Mouse (Mus musculus): ENCODE measurements around the gene Acot4. TPM values are rescaled to one million over a fixed set of nuclear protein-coding genes. Genes with fewer than 3 reads are reported as not detected.
A peak's percentile ranks its signal among the peaks of the same experiment; 100 is the strongest.
"Not testable (repeated sequence)": the region's sequence is repeated elsewhere in the genome, so short reads cannot be mapped to it uniquely, and the experiment has no call there.

The Acot4 gene
- polyA plus RNA-seq, 1 experiment = 0.23 TPM

DNA sequence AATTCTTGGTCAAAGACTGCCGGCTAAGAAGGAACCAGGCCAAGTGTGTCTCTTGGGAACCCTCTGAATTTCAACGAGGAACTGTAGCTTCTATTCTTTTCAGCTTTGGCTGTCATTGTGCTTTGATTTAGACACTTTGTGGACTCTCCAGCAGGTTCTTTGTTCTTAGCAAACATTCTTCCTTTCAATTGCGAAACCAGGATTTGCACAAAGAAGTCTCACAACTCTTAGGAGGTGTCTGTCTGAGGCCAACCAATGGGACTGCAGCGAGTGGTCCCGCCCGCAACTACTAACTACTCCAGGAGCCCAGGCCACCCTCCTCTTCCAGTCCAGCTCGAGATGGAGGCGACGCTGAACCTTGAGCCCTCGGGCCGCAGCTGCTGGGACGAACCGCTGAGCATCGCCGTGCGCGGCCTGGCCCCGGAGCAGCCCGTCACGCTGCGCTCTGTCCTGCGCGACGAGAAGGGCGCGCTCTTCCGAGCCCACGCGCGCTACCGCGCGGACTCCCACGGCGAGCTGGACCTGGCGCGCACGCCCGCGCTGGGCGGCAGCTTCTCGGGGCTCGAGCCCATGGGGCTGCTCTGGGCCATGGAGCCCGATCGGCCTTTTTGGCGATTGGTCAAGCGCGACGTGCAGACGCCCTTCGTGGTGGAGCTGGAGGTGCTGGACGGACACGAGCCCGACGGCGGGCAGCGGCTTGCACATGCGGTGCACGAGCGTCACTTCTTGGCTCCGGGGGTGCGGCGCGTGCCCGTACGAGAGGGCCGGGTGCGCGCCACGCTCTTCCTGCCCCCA is 28.8 kb upstream of the Acot4 start, which contains the start of gene Acot1:
Gene Acot1, plus strand, starts transcription at position 320 of the 795 bp plus-strand sequence.
- H3K4me1 ChIP-seq (ENCODE audit: control insufficient read depth, insufficient read depth, low read length); H3K27ac ChIP-seq (ENCODE audit: insufficient read depth, low read length): not testable (repeated sequence)
- H3K4me3 ChIP-seq (ENCODE audit: insufficient read depth, low read length) = peak within 1 kb of the TSS; percentile 26
- TF ChIP-seq POLR2A (IDR thresholded peaks at IDR 0.05; ENCODE audit: low read depth, low read length) = peak; percentile 68

- H3K4me1 ChIP-seq (ENCODE audit: control insufficient read depth, insufficient read depth, low read length) = no peaks in the 10 kb centered on the region
- TF ChIP-seq CTCF (IDR thresholded peaks at IDR 0.05; ENCODE audit: borderline replicate concordance, insufficient read depth, low read length) (no peak), POLR2A (IDR thresholded peaks at IDR 0.05; ENCODE audit: low read depth, low read length) (no peak)
Observed at GRCm38 (mm10) chr12:84010201-84010600, 28.0 kb upstream of the Acot4 start.

DNA sequence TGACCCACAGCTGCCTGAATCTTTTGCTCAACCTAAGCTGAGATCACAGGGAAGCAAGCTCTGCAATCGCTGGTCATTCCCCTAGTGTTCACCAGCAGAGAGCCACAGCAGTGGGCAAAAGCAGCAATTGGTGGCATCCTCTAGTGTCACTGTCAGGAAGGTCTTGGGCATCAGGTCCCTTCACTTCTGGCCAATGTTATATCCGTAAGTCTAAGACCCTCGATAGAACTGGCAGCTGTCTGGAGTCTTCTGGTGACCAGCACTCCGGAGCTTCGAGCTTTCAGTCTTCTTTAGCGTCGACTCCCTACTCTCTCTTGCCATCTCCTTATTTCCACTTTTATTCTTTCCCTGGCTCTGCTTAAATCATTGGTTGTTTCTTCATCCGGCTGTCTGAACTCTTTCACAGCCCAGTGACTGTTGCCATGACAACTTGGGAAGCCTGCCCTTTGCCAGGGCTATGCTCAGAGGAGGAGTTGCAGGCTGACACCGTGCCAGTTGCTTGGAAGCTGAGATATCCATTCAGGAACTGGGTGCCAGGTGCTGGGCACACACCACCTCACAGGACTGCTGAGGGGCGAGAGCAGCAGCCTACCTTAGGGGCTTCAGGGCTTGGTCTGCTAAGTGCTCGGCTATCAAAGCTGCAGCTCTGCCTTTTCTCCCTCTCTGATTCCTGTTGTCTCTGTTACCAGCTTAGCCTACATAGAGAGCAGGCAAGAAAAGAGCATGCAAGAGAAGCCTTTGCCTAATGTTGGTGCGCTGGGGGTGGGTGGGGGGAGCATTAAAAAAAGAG is 26.7 kb upstream of the Acot4 start:
- TF ChIP-seq CTCF (IDR thresholded peaks at IDR 0.05; ENCODE audit: borderline replicate concordance, insufficient read depth, low read length) (no peak), POLR2A (IDR thresholded peaks at IDR 0.05; ENCODE audit: low read depth, low read length) (no peak)
- H3K4me1 ChIP-seq (ENCODE audit: control insufficient read depth, insufficient read depth, low read length) = no peaks in the 10 kb centered on the region
- no peak overlapping the region for H3K4me3 ChIP-seq (ENCODE audit: insufficient read depth, low read length)
- no peak overlapping the region for H3K27ac ChIP-seq (ENCODE audit: insufficient read depth, low read length)

More at GRCm38 (mm10) chr12:84010201-84010600, 28.0 kb upstream of the Acot4 start:
- H3K27ac ChIP-seq (ENCODE audit: insufficient read depth, low read length) = no peak overlapping the region
- H3K4me3 ChIP-seq (ENCODE audit: insufficient read depth, low read length) = no peak overlapping the region

DNA sequence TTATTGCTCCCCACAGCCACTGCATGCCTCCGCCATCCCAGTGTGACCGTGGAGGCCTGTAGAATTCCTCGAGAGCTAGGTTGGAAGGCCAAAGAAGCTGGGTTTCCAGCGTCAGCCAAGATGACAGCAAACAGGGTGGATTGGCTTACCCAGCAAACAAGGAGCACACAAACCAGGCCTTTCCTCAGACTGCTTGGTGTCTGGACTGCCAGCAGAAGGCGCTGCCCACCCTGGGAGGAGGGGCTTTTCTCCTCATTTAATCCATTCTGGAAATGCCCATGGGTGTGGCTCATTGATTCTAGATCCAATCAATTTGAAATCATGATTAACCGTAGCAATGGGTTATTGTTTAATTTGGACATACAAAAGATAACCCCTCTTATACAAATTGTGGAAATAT is 25.0 kb upstream of the Acot4 start:
- no peaks in the 10 kb centered on the region for H3K4me1 ChIP-seq (ENCODE audit: control insufficient read depth, insufficient read depth, low read length)
- TF ChIP-seq CTCF (IDR thresholded peaks at IDR 0.05; ENCODE audit: borderline replicate concordance, insufficient read depth, low read length) = no peak
- no peak for TF ChIP-seq POLR2A (IDR thresholded peaks at IDR 0.05; ENCODE audit: low read depth, low read length)
- H3K27ac ChIP-seq (ENCODE audit: insufficient read depth, low read length) = no peak overlapping the region
- H3K4me3 ChIP-seq (ENCODE audit: insufficient read depth, low read length) = no peak overlapping the region

DNA sequence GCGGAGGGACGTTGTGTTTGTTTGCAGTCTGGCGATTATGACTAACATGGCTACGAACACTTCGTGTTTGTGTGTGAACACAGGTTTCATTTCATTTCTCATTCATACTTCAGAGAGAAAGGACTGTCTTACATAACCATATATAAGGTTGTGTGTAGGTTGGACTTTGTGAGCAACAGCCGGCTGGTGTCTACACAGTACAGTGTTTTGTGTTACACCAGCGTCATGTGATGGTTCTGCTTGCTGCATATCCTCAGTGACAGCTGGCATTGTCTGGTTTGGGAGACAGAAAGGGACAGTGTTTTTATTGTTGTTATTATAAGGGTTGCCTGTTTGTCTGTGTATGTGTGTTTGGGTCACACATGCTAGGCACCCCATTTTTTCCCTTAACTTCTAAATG is 24.5 kb upstream of the Acot4 start:
- no peaks in the 10 kb centered on the region for H3K4me1 ChIP-seq (ENCODE audit: control insufficient read depth, insufficient read depth, low read length)
- TF ChIP-seq CTCF (IDR thresholded peaks at IDR 0.05; ENCODE audit: borderline replicate concordance, insufficient read depth, low read length) (no peak), POLR2A (IDR thresholded peaks at IDR 0.05; ENCODE audit: low read depth, low read length) (no peak)
- H3K27ac ChIP-seq (ENCODE audit: insufficient read depth, low read length) = no peak overlapping the region
- H3K4me3 ChIP-seq (ENCODE audit: insufficient read depth, low read length) = no peak overlapping the region

DNA sequence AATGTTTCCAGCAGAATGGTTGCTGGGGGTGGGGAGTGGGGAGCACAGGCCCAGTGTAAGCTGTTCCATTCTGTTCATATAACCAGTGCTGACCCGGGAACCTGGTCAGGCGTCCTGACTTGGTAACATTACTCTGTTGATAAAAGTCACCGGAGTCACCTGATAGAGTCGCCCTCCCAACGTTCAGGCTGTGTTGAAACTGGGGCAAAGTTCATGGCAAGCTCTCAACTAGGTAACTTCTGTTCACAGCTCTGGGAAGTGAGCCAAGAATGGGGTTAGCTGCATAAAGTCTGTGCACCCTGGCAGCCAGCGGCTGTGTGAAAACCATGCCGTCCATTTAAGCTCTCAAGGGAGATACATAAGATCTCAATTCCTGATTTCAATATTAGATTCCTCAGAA is 17.7 kb upstream of the Acot4 start:
- H3K4me3 ChIP-seq (ENCODE audit: insufficient read depth, low read length); H3K27ac ChIP-seq (ENCODE audit: insufficient read depth, low read length); H3K4me1 ChIP-seq (ENCODE audit: control insufficient read depth, insufficient read depth, low read length): not testable (repeated sequence)

GRCm38 (mm10) chr12:84022266-84022665 is 15.9 kb upstream of the Acot4 start:
- not testable (repeated sequence) for H3K27ac ChIP-seq (ENCODE audit: insufficient read depth, low read length); H3K4me1 ChIP-seq (ENCODE audit: control insufficient read depth, insufficient read depth, low read length); H3K4me3 ChIP-seq (ENCODE audit: insufficient read depth, low read length)

- H3K4me3 ChIP-seq (ENCODE audit: insufficient read depth, low read length) = no peak overlapping the region
- no peak for TF ChIP-seq CTCF (IDR thresholded peaks at IDR 0.05; ENCODE audit: borderline replicate concordance, insufficient read depth, low read length)
- TF ChIP-seq POLR2A (IDR thresholded peaks at IDR 0.05; ENCODE audit: low read depth, low read length) = no peak
- no peak overlapping the region for H3K27ac ChIP-seq (ENCODE audit: insufficient read depth, low read length)
- H3K4me1 ChIP-seq (ENCODE audit: control insufficient read depth, insufficient read depth, low read length) = no peaks in the 10 kb centered on the region
Observed at GRCm38 (mm10) chr12:84023052-84023745, 15.0 kb upstream of the Acot4 start.

DNA sequence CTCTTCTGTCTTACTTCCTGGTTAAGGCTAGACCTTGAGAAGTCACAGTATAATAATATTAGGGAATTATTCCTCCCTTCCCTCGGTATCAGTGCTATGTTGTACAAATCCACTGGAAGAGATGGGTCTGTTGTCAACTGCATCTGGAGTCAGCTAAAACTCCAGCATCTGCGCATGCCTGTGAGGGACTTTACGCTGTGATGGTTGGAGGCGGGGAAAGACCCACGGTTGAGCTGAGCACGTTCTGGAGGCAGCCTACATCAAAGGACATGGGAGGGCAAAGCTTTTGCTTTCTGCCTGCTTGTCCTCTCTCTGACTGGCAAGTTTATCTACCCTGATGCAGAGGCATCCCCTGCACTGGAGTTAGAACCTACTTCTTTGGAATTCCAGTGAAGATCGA is 12.3 kb upstream of the Acot4 start:
- no peak overlapping the region for H3K4me3 ChIP-seq (ENCODE audit: insufficient read depth, low read length)
- TF ChIP-seq CTCF (IDR thresholded peaks at IDR 0.05; ENCODE audit: borderline replicate concordance, insufficient read depth, low read length) (no peak), POLR2A (IDR thresholded peaks at IDR 0.05; ENCODE audit: low read depth, low read length) (no peak)
- H3K27ac ChIP-seq (ENCODE audit: insufficient read depth, low read length) = no peak overlapping the region
- no peaks in the 10 kb centered on the region for H3K4me1 ChIP-seq (ENCODE audit: control insufficient read depth, insufficient read depth, low read length)

DNA sequence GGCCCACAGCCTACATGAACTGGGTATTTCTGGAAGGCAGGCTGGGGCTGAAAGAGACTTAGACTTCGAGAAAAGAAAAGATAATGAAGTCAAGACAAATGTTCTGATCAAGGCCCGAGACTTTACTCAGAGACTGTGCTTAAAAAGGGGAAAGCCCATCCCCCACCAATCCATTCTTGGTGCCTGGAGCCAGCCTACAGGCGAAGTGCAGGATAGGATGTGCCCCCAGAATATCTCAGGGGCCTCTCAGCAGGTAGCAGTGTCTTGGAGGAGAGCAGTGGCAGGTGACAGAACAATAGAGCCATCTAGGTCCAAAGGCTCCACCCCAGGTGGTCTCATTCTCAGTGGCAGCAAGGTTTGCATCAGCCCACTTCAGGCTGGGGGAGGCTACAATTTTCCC is 9.9 kb upstream of the Acot4 start:
- H3K4me3 ChIP-seq (ENCODE audit: insufficient read depth, low read length); H3K4me1 ChIP-seq (ENCODE audit: control insufficient read depth, insufficient read depth, low read length); H3K27ac ChIP-seq (ENCODE audit: insufficient read depth, low read length): not testable (repeated sequence)

DNA sequence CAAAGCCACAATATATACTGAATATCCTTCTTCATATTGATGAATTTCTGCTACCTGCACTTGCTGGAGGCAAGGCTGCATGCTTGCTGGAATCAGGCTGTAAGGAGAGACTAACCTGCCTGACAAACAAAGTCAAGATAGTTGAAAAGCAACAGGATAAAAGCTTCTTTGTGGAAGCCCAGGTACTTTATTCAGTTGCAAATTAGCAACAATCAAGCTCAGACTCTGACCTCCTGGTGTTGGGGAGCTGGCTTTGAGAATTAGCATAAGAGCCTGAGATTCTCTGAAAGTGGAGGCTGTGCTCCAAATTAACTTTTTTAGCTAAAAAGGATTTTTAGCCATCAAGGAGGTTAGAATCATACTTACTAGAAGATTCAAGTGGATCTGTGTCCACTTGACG is 9.1 kb upstream of the Acot4 start:
- H3K4me3 ChIP-seq (ENCODE audit: insufficient read depth, low read length); H3K4me1 ChIP-seq (ENCODE audit: control insufficient read depth, insufficient read depth, low read length); H3K27ac ChIP-seq (ENCODE audit: insufficient read depth, low read length): not testable (repeated sequence)

All from embryonic fibroblast, embryonic 13.5 days (primary cell).